Mouse (Mus musculus) lung, adult 2 months (tissue): ENCODE results near the gene Triap1.

Experiments
- CTCF ChIP-seq: fragments of 200-500 bp; IDR thresholded peaks from 2 replicates; pipeline ENCODE4 v1.5.1; 2011; ENCODE audit warnings: mild to moderate bottlenecking, low read length, control low read depth; ENCODE audit not compliant: insufficient read depth
- POLR2A ChIP-seq: fragments of 200-500 bp; IDR thresholded peaks from 2 replicates; pipeline ENCODE4 v1.6.1; 2011; ENCODE audit warnings: low read depth, mild to moderate bottlenecking, control low read depth, low read length, borderline replicate concordance; ENCODE audit errors: extremely low read depth

DNA sequence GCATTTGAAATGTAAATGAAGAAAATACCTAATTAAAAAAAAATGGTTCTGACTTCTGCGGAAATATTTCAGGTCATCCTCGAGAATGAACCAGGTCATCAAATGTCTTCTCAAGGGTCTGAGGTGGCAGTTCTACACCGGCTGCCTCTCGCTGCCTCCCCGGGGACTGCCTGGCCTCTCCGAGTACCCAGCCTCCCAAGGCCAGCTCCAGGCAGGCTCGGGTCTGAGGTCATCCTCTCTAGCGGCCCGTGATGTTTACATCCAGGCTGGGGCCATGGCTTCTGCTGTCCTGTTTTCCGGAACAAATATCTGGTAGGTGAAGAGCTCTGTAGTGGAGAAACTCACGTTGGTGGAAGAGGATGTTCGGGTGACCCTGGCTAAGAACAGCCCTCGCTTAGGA is 14.0 kb downstream of the Triap1 start:
- no peak for TF ChIP-seq POLR2A
- TF ChIP-seq CTCF: no peak
